Mouse (Mus musculus): ENCODE results near the gene Plekhg5.

Gene Plekhg5

GRCm38 (mm10) chr4:152146033-152146827 lies 73.9 kb downstream of the Plekhg5 start:
- DNase-seq (ENCODE audit: low read depth, low spot score) = no peak

DNA sequence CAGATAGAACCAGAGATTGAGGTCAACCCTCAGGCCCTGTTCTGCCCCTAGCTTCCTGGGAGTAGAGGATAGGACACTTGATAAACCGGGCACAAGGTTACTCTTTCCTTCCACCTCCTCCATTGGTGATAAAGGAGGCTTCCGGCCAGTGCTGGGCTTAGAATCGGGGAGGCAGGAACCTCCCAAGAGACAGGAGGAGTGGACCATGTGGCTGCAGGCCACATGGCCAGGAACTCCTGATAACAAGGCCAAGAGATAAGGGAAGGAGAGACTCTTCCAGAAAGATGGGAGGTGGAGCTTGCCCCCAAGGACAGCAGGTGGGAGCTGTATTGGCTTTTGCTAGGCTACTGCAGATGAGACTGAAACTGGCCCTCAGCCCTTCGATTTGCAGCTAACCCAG lies 78.2 kb downstream of the Plekhg5 start:
- DNase-seq (ENCODE audit: low read depth, low spot score) = no peak

DNA sequence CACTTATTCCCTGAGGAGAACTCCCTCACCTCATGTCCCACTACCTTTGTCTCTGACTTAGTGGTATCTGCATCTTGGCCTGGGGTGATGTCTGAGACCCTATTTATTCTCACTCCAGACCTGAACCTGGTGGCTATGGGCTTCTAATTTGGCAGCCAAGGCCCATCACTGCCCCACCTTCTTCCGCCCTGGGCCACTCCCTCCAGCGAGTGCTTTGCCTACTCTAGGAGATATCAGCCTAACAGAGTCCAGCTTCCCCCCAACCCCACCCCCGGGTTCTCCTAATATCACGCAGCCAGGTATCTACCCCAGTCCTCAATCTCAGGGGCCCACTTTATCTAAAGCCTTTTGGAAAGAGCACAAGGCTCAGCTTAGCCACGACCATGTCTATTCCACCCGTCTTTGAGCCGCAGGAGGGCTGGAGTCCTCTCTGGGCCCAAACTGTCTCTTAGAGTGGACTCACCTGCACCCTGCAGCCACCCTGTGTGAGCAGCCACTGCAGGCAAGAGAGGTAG lies 79.2 kb downstream of the Plekhg5 start:
- DNase-seq (ENCODE audit: low read depth, low spot score) = no peak

DNA sequence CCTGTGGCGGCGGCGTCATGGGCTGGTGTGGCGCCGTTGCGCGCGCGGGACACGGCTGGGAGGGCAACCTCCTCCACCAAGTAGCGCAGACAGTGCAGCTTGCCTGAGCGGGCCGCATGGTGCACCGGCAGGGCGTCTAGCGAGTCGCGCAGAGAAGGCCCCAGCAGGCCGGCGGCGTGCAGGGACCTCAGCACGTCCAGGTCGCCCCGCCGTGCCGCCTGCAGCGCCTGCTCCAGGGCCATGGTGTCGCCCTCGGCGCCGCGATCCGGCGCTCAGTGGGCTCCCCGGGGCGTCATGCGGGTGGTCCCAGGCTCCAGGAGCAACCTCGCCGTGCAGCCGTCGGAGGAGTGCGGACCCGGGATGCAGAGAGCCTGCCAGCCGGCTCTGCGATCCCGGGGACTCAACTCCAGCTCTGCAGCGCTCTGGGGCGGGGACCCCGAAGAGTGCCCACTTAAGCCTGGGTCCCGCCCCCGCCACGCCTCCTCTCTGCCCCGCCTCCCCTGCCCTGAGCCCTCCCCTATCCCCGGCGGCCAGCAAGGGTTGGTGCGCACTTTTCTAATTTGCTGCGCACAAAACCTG lies 79.8 kb downstream of the Plekhg5 start, which contains the start of gene Espn:
TSS of gene Espn (minus strand) at position 406 of the 579 bp plus-strand sequence.
- DNase-seq (ENCODE audit: low read depth, low spot score) = peak; percentile 91

DNA sequence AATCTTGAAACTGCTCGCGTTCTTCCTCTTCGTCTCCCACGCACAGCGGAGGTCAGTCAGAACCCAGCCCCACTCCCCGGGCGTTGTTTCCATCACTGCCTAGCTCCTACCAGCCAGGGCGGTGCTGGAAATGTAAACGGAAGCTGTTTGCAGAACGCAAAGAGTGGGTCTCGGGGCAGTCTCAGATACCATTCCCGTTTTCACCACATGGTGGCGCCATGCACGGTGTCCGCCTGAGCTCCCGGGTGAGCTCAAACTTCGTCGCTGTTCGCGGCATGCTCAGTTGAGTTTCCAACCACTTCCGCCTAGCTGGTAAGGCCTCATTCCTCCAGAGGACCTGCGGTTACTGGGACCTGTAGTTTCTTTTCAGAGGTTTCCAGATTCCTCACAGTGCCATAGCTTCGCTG lies 81.5 kb downstream of the Plekhg5 start:
- DNase-seq (ENCODE audit: low read depth, low spot score) = peak; percentile 90

DNA sequence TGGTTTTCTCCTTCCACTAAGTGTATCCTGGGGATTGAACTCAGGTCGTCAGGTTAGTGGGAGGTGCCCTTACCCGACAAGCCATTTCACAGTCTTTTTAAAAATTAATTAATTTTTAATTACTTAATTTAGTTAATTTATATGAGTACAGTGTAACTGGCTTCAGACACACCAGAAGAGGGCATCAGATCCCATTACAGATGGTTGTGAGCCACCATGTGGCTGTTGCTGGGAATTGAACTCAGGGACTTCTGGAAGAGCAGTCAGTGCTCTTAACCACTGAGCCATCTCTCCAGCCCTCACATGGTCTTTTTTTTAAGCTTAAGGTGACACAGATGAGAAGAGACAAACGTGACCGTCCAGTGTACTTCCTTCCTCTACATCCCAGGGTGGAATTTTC lies 82.7 kb downstream of the Plekhg5 start:
- DNase-seq (ENCODE audit: low read depth, low spot score) = no peak

DNA sequence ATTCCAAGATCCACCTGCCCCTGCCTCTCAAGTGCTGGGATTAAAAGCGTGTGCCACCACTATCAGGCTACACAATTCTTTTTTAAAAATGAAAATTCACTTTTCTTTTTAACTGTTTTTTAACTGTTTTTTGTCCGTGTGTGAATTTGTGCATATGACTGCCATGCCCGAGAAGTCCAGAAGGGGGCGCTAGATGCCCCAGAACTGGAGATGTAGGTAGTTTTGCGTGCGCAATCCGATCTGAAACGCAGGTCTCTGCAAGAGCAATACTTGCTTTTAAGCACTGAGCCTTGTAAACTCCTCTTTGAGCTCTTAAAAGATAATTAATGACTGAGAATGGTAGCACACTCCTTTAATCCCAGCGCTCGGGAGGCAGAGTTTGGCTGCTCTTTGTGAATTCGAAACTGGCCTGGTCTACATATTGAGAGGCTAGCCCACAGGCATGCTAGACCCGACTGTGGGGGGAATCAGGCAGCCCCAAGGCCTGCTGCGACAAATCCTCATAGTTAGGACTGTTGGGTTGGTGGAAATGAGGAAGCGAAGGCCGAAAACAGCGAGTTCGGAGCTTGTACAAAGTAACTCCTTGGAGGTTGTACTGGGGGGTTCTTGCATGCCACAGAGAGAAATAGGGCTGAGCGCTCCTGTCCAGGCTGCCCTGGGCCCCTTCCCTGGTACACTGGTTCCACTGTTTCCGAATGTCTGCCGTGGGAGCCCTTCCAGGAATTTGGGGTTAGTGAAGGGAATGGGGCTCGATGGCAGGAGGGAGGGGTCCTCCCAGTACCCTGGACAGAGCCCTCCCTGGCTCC lies 85.7 kb downstream of the Plekhg5 start:
- peak; percentile 82 for DNase-seq (ENCODE audit: low read depth, low spot score)

GRCm38 (mm10) chr4:152158585-152159284 lies 86.4 kb downstream of the Plekhg5 start, which contains the start of gene Hes2:
TSS of gene Hes2 (plus strand) at chr4:152158867.
- peak; percentile 78 for DNase-seq (ENCODE audit: low read depth, low spot score)

- peak; percentile 54 for DNase-seq (ENCODE audit: low read depth, low spot score)
Measured at GRCm38 (mm10) chr4:152159285-152159678, 87.0 kb downstream of the Plekhg5 start.

GRCm38 (mm10) chr4:152160748-152161147 lies 88.5 kb downstream of the Plekhg5 start:
- no peak for DNase-seq (ENCODE audit: low read depth, low spot score)

DNA sequence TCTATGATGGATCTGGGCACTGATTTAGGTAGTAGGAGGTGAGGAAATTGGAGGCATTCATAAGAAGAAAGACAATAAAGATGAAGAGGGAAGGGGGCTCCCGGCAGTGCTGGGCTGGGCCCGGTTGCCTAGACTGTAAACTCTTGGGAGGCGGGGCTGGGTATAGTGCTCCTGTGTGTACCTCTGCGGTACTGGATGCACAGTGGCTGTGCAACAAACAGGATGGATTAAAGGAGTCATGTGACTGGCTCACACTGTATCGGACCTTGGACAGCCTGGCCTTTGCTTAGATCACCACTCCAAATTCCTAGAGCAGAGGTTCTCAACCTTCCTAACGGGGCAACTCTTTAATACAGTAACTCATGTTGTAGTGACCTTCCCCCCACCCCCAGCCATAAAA lies 89.3 kb downstream of the Plekhg5 start:
- DNase-seq (ENCODE audit: low read depth, low spot score) = no peak

DNA sequence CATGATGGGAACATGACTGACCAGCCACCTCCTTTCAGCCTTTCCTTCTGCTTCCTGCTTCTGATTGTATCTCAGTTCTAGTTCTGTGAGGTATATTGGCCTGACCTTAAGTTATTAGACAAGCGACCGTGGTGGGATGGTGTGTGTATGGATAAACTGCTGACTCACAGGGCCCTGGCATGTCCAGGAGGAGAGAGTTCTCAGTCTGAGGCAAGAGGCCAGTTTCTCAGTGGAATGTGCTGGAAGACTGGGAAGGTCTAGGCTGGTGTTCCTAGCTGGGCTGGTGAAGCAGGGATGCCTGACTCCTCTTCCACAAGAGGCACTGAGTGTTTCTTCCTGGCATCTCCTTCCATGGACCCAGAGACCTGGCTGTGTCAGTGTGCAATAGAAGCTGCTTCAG lies 90.5 kb downstream of the Plekhg5 start:
- DNase-seq (ENCODE audit: low read depth, low spot score) = no peak

Data from R1 (cell line).